Mouse (Mus musculus) megakaryocyte-erythroid progenitor cell, adult 5-6 weeks (primary cell): ENCODE data around the gene Colq. TPM values are rescaled to one million over a fixed set of nuclear protein-coding genes. Genes with fewer than 3 reads are reported as not detected.

ENCODE experiments used
- ATAC-seq: replicated peaks from 2 replicates; pipeline ENCODE4 v1.8.0; 2016; ENCODE audit warnings: mild to moderate bottlenecking, inconsistent platforms; ENCODE audit not compliant: severe bottlenecking, poor library complexity, low FRiP score, low TSS enrichment
- total RNA-seq, 2 experiments: library from RNA; stranded (forward) in 1 of 2; stranded (reverse) in 1 of 2; fragments of 200-1000, 215-1000 nt in 1 of 2; fragments of >200 nt in 1 of 2; fragmentation: Nextera tagmentation in 1 of 2; gene quantifications; 2 replicates each; pipeline ENCODE4 v1.2.3; 2014 to 2017

Colq gene
- total RNA-seq (2014; fragmentation: Nextera tagmentation) (0.76 TPM in 1 of 2 replicates, not detected in the other), total RNA-seq (2017) (not detected in 2 replicates)

GRCm38 (mm10) chr14:31591243-31591642 is at the start of gene Colq:
Gene Colq (minus strand): TSS chr14:31591343.
- ATAC-seq = no peak

- ATAC-seq = peak; percentile 28
These were observed 49.3 kb upstream of the Colq start, which contains the start of gene Gm49387 for GRCm38 (mm10) chr14:31640346-31640889. Gene Gm49387 (minus strand): TSS chr14:31640878.

- ATAC-seq = no peak
These were observed 39.5 kb upstream of the Colq start for GRCm38 (mm10) chr14:31630677-31631076.

GRCm38 (mm10) chr14:31622748-31623147 is 31.6 kb upstream of the Colq start:
- ATAC-seq = no peak

GRCm38 (mm10) chr14:31620591-31621223 is 29.6 kb upstream of the Colq start:
- no peak for ATAC-seq

- ATAC-seq = no peak
These were observed 26.9 kb upstream of the Colq start for GRCm38 (mm10) chr14:31617997-31618396.

GRCm38 (mm10) chr14:31617204-31617603 is 26.1 kb upstream of the Colq start:
- no peak for ATAC-seq

GRCm38 (mm10) chr14:31613671-31614070 is 22.5 kb upstream of the Colq start:
- no peak for ATAC-seq

GRCm38 (mm10) chr14:31611986-31612385 is 20.8 kb upstream of the Colq start:
- no peak for ATAC-seq

GRCm38 (mm10) chr14:31605514-31605913 is 14.4 kb upstream of the Colq start:
- ATAC-seq = no peak

GRCm38 (mm10) chr14:31604916-31605315 is 13.8 kb upstream of the Colq start:
- ATAC-seq = no peak

GRCm38 (mm10) chr14:31602616-31602979 is 11.5 kb upstream of the Colq start:
- peak; percentile 90 for ATAC-seq

- ATAC-seq = no peak
These were observed 10.9 kb upstream of the Colq start for GRCm38 (mm10) chr14:31601908-31602615.

- ATAC-seq = no peak
These were observed 6.3 kb upstream of the Colq start for GRCm38 (mm10) chr14:31597446-31597845.

- no peak for ATAC-seq
These were observed 5.3 kb upstream of the Colq start for GRCm38 (mm10) chr14:31596408-31596807.

- no peak for ATAC-seq
These were observed 3.5 kb upstream of the Colq start for GRCm38 (mm10) chr14:31594693-31595092.

- ATAC-seq = no peak
These were observed 1.9 kb upstream of the Colq start for GRCm38 (mm10) chr14:31593036-31593435.

GRCm38 (mm10) chr14:31586451-31586850 is 4.7 kb downstream of the Colq start:
- ATAC-seq = no peak

GRCm38 (mm10) chr14:31583082-31583481 is 8.1 kb downstream of the Colq start:
- no peak for ATAC-seq

- no peak for ATAC-seq
These were observed 13.0 kb downstream of the Colq start for GRCm38 (mm10) chr14:31577966-31578735.
